Comparison of ENCODE assay signal across 13 mouse cellular contexts in the genomic region with DNA sequence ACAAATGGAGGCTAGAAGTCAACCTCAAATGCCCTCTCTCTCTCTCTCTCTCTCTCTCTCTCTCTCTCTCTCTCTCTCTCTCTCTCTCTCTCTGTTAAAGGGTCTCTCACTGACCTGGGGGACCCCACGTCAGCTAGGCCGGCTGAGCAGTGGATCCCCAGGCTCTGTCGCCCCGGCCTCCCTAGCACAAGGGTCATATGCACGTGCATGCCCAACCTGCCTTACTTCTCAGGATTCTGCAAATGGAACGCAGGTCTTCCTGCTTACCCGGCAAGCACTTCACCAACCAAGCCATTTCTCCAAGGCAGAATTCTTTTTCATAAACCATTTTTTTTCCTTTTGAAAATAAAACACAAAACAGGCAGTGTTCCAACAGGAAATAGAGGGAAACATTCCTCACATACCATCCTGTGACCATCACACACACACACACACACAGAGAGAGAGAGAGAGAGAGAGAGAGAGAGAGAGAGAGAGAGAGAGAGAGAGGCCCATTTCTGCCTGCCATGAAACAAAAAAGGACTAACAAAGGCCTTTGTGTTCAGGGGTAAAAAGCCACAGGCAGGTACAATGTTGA.
DNase-seq lines count a peak whose midpoint lies in the region; ATAC-seq and TF ChIP-seq lines count a peak whose summit lies in the region.
"Had no signal": no experiment of that assay in that cellular context is flagged by ENCODE, and none has a peak within 500 bp of the region (broad histone marks: within the 10 kb centered on the region; RNA-seq: fewer than 3 reads in every experiment).

No protein-coding gene starts in this region.

- no peak for ATAC-seq in hindbrain, embryonic 13.5 days (ENCODE audit: low FRiP score)
- ATAC-seq in hindbrain, embryonic 16.5 days: no peak
- ATAC-seq in midbrain, postnatal 0 days (ENCODE audit: low FRiP score): no peak
- no peak for ATAC-seq in intestine, embryonic 14.5 days (replicated peaks; ENCODE audit: low FRiP score, low TSS enrichment, low read depth)
- no peak for ATAC-seq in stomach, embryonic 16.5 days (ENCODE audit: insufficient read depth, low FRiP score)

- 0 out of 2 replicates have a peak overlapping the region, but pooled peaks have one; percentile 6 for H3K27ac ChIP-seq in hindbrain, embryonic 13.5 days
- H3K27ac ChIP-seq in hindbrain, embryonic 16.5 days (ENCODE audit: low read depth, low read length): no peak overlapping the region
- H3K27ac ChIP-seq in midbrain, embryonic 10.5 days (replicated peaks): peak overlapping the region; percentile 39; the same call in 1 of the 2 replicates
- H3K27ac ChIP-seq in midbrain, postnatal 0 days (ENCODE audit: low read depth, low read length): no peak overlapping the region
- H3K27ac ChIP-seq in intestine, embryonic 14.5 days (ENCODE audit: low read depth): peak overlapping the region; percentile 83
- H3K27ac ChIP-seq in stomach, embryonic 16.5 days (ENCODE audit: low read length): peak overlapping the region; percentile 38

- H3K9ac ChIP-seq in hindbrain, embryonic 13.5 days: no peak overlapping the region
- no peak overlapping the region for H3K9ac ChIP-seq in hindbrain, embryonic 16.5 days (ENCODE audit: low read depth, low read length)
- H3K9ac ChIP-seq in midbrain, postnatal 0 days (replicated peaks; ENCODE audit: low read length, poor library complexity, severe bottlenecking): no peak overlapping the region
- H3K9ac ChIP-seq in intestine, embryonic 14.5 days (ENCODE audit: low read length): no peak overlapping the region
- H3K9ac ChIP-seq in stomach, embryonic 16.5 days (ENCODE audit: low read length): no peak overlapping the region

- no peak for TF ChIP-seq CTCF in midbrain, postnatal 0 days (IDR thresholded peaks at IDR 0.05)

- no peaks in the 10 kb centered on the region for H3K36me3 ChIP-seq in hindbrain, embryonic 13.5 days
- no peaks in the 10 kb centered on the region for H3K36me3 ChIP-seq in hindbrain, embryonic 16.5 days (ENCODE audit: control insufficient read depth, insufficient read depth, low read length)
- no peaks in the 10 kb centered on the region for H3K36me3 ChIP-seq in midbrain, embryonic 10.5 days
- H3K36me3 ChIP-seq in midbrain, postnatal 0 days (ENCODE audit: insufficient read depth, low read length): no peaks in the 10 kb centered on the region
- H3K36me3 ChIP-seq in intestine, embryonic 14.5 days (ENCODE audit: control insufficient read depth, insufficient read depth, low read length): no peaks in the 10 kb centered on the region
- no peaks in the 10 kb centered on the region for H3K36me3 ChIP-seq in stomach, embryonic 16.5 days (ENCODE audit: control insufficient read depth, insufficient read depth, low read length)

- no peaks in the 10 kb centered on the region for H3K27me3 ChIP-seq in hindbrain, embryonic 13.5 days
- no peaks in the 10 kb centered on the region for H3K27me3 ChIP-seq in hindbrain, embryonic 16.5 days (replicated peaks; ENCODE audit: control insufficient read depth, insufficient read depth, low read length)
- H3K27me3 ChIP-seq in midbrain, embryonic 10.5 days (ENCODE audit: low read depth, poor library complexity, severe bottlenecking): no peaks in the 10 kb centered on the region
- H3K27me3 ChIP-seq in midbrain, postnatal 0 days (ENCODE audit: insufficient read depth, low read length): no peaks in the 10 kb centered on the region
- H3K27me3 ChIP-seq in intestine, embryonic 14.5 days (replicated peaks; ENCODE audit: control insufficient read depth, insufficient read depth, low read length): no peaks in the 10 kb centered on the region
- no peaks in the 10 kb centered on the region for H3K27me3 ChIP-seq in stomach, embryonic 16.5 days (ENCODE audit: control insufficient read depth, insufficient read depth, low read length)
- H3K27me3 ChIP-seq: CH12.LX had no signal

- H3K4me3 ChIP-seq in hindbrain, embryonic 13.5 days: no peak overlapping the region
- no peak overlapping the region for H3K4me3 ChIP-seq in hindbrain, embryonic 16.5 days (ENCODE audit: low read length)
- H3K4me3 ChIP-seq in midbrain, embryonic 10.5 days: no peak overlapping the region
- H3K4me3 ChIP-seq in midbrain, postnatal 0 days (ENCODE audit: low read depth, low read length): no peak overlapping the region
- no peak overlapping the region for H3K4me3 ChIP-seq in intestine, embryonic 14.5 days (ENCODE audit: low read depth, low read length)
- no peak overlapping the region for H3K4me3 ChIP-seq in stomach, embryonic 16.5 days (replicated peaks; ENCODE audit: low read length)

- no peaks in the 10 kb centered on the region for H3K9me3 ChIP-seq in hindbrain, embryonic 13.5 days
- no peaks in the 10 kb centered on the region for H3K9me3 ChIP-seq in hindbrain, embryonic 16.5 days (ENCODE audit: control insufficient read depth, low read length)
- H3K9me3 ChIP-seq in midbrain, embryonic 10.5 days (replicated peaks): no peaks in the 10 kb centered on the region
- no peaks in the 10 kb centered on the region for H3K9me3 ChIP-seq in midbrain, postnatal 0 days (ENCODE audit: low read length)
- no peaks in the 10 kb centered on the region for H3K9me3 ChIP-seq in intestine, embryonic 14.5 days (ENCODE audit: control insufficient read depth, low read length)
- H3K9me3 ChIP-seq in stomach, embryonic 16.5 days (replicated peaks; ENCODE audit: control insufficient read depth, low read length): no peaks in the 10 kb centered on the region

- peaks cover 6% of the 10 kb centered on the region; the same call in 1 of the 2 replicates for H3K4me1 ChIP-seq in hindbrain, embryonic 13.5 days (replicated peaks)
- no peaks in the 10 kb centered on the region for H3K4me1 ChIP-seq in hindbrain, embryonic 16.5 days (ENCODE audit: control insufficient read depth, insufficient read depth, low read depth, low read length)
- H3K4me1 ChIP-seq in midbrain, embryonic 10.5 days: peaks cover 18% of the 10 kb centered on the region
- H3K4me1 ChIP-seq in midbrain, postnatal 0 days (ENCODE audit: insufficient read depth, low read length): no peaks in the 10 kb centered on the region
- H3K4me1 ChIP-seq in intestine, embryonic 14.5 days (replicated peaks; ENCODE audit: control insufficient read depth, insufficient read depth, low read length): peaks cover 14% of the 10 kb centered on the region; the same call in 1 of the 2 replicates
- H3K4me1 ChIP-seq in stomach, embryonic 16.5 days (ENCODE audit: control insufficient read depth, insufficient read depth, low read length): peaks cover 23% of the 10 kb centered on the region

- no peak overlapping the region for H3K4me2 ChIP-seq in hindbrain, embryonic 13.5 days
- H3K4me2 ChIP-seq in hindbrain, embryonic 16.5 days (ENCODE audit: low read length): no peak overlapping the region
- no peak overlapping the region for H3K4me2 ChIP-seq in midbrain, postnatal 0 days (ENCODE audit: low read depth, low read length, poor library complexity, severe bottlenecking)
- no peak overlapping the region for H3K4me2 ChIP-seq in intestine, embryonic 14.5 days (ENCODE audit: low read length)
- H3K4me2 ChIP-seq in stomach, embryonic 16.5 days (ENCODE audit: low read depth, low read length): no peak overlapping the region

- no peak for DNase-seq in midbrain, embryonic 10.5 days (ENCODE audit: low spot score)
- no peak for DNase-seq in midbrain, postnatal 0 days (ENCODE audit: low spot score)
- DNase-seq in intestine, embryonic 14.5 days (ENCODE audit: low spot score): no peak
- DNase-seq in heart, adult 18-20 months: no peak
- no peak for DNase-seq in cerebellum, postnatal 4 days (ENCODE audit: low spot score in 2 of 2)
- DNase-seq: adrenal gland, postnatal 25 days; cerebellum, postnatal 14 days; kidney, postnatal 10 days; layer of hippocampus, postnatal 36 days had no signal

- 79% methylated on average over 7 of the region's 7 CpGs for WGBS in hindbrain, embryonic 13.5 days
- WGBS in hindbrain, embryonic 16.5 days: 67% methylated on average over 7 of the region's 7 CpGs
- WGBS in midbrain, embryonic 10.5 days: 85% methylated on average over 7 of the region's 7 CpGs
- WGBS in midbrain, postnatal 0 days: 79% methylated on average over 7 of the region's 7 CpGs
- 38% methylated on average over 7 of the region's 7 CpGs for WGBS in intestine, embryonic 14.5 days
- 67% methylated on average over 7 of the region's 7 CpGs for WGBS in stomach, embryonic 16.5 days

Comparison
In these comparisons a context has a peak if more than half of its experiments do, and no peak if none do; other contexts are left out.
1. H3K27ac ChIP-seq: peak in hindbrain, embryonic 13.5 days (single experiment), midbrain, embryonic 10.5 days (single experiment), intestine, embryonic 14.5 days (single experiment) and stomach, embryonic 16.5 days (single experiment); none in hindbrain, embryonic 16.5 days (single experiment) and midbrain, postnatal 0 days (single experiment).